9 mouse cellular contexts compared by ENCODE assay signal in the genomic region with DNA sequence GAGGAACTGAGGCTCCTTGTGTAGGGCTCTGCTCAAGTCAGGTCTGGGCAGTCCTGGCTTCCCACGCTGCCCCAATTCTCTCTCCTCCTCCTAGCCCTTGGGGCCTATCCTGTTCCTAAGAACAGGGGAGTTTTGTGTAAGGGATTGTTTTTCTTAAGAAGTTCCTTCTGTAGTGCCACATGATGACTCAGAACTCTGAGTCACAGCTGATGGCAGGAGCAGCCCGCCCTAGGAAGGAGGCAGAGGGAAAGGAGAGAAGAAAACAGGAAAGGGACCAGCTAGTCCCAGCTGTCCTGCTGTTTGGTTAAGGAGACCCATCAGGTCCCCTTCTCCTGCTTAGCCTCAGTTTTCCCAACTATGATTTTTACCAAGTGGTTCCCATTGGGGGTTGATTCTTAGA. TPM values are rescaled to one million over a fixed set of nuclear protein-coding genes. Genes with fewer than 3 reads are reported as not detected.
DNase-seq lines count a peak whose midpoint lies in the region; ATAC-seq lines count a peak whose summit lies in the region.
"Had no signal": no experiment of that assay in that cellular context is flagged by ENCODE, and none has a peak within 500 bp of the region (broad histone marks: within the 10 kb centered on the region; RNA-seq: fewer than 3 reads in every experiment).

No protein-coding gene starts in this region.

- ATAC-seq in stomach, embryonic 16.5 days (ENCODE audit: insufficient read depth, low FRiP score), result no peak
- ATAC-seq: CD4-positive, CD25-positive, alpha-beta regulatory T cell, adult 4 months had no signal

- no peak overlapping the region for H3K4me2 ChIP-seq in stomach, embryonic 16.5 days (ENCODE audit: low read depth, low read length)

- WGBS in stomach, embryonic 16.5 days, result 33% methylated on average over 2 of the region's 2 CpGs

- no peaks in the 10 kb centered on the region for H3K36me3 ChIP-seq in stomach, embryonic 16.5 days (ENCODE audit: control insufficient read depth, insufficient read depth, low read length)

- peak overlapping the region; percentile 80 for H3K27ac ChIP-seq in stomach, embryonic 16.5 days (ENCODE audit: low read length)

- no peak overlapping the region for H3K9ac ChIP-seq in stomach, embryonic 16.5 days (ENCODE audit: low read length)

- DNase-seq in adrenal gland, postnatal 36 days, result peak; percentile 58 to 68
- DNase-seq in adrenal gland, adult 18-20 months (ENCODE audit: low spot score in 2 of 2), result no peak
- DNase-seq in right cerebral cortex, adult 2 months (ENCODE audit: low spot score in 2 of 2), result peak; percentile 60 to 65
- DNase-seq in right cerebral cortex, postnatal 4 days, result no peak
- DNase-seq in heart, postnatal 4 days, result peak; percentile 42
- no peak for DNase-seq in retina, embryonic 14.5 days (ENCODE audit: low spot score)
- no peak for DNase-seq in cerebellum, postnatal 10 days

- H3K4me1 ChIP-seq in stomach, embryonic 16.5 days (ENCODE audit: control insufficient read depth, insufficient read depth, low read length), result peaks cover 69% of the 10 kb centered on the region

- no peak overlapping the region for H3K4me3 ChIP-seq in stomach, embryonic 16.5 days (replicated peaks; ENCODE audit: low read length)

- H3K27me3 ChIP-seq in stomach, embryonic 16.5 days (ENCODE audit: control insufficient read depth, insufficient read depth, low read length), result no peaks in the 10 kb centered on the region

- no peaks in the 10 kb centered on the region for H3K9me3 ChIP-seq in stomach, embryonic 16.5 days (replicated peaks; ENCODE audit: control insufficient read depth, low read length)

RNA-seq across cellular contexts. Expression of gene Gsn, which starts 15.6 kb away (rescaled TPM):
- 100 to 1,000 TPM; 405 to 505 TPM for total RNA-seq in adrenal gland, postnatal 36 days (2021)
- total RNA-seq in adrenal gland, adult 18-20 months (2021), result 100 to 1,000 TPM; 364 to 767 TPM
- total RNA-seq in heart, postnatal 4 days (2021), result 100 to 1,000 TPM; 164 to 171 TPM
- 386 and 449 TPM in 2 replicates for polyA plus RNA-seq in stomach, embryonic 16.5 days (2015; fragmentation: Nextera tagmentation; extraction: Ambion mirVana)

Comparison
In these comparisons a context has a peak if more than half of its experiments do, and no peak if none do; other contexts are left out.
1. DNase-seq: peak in adrenal gland, postnatal 36 days (2 of 2), right cerebral cortex, adult 2 months (2 of 2) and heart, postnatal 4 days (single experiment); none in adrenal gland, adult 18-20 months (0 of 2), right cerebral cortex, postnatal 4 days (single experiment), retina, embryonic 14.5 days (single experiment) and cerebellum, postnatal 10 days (0 of 2).